Mouse (Mus musculus) cerebellum, adult 18-20 months (tissue): ENCODE measurements around the gene Sirt2.

Experiments
- DNase-seq, 2 experiments: peaks; one replicate each; pipeline ENCODE4 v3.0.0; 2021

Sirt2 gene

GRCm38 (mm10) chr7:28817957-28818356 lies 51.4 kb downstream of the Sirt2 start:
- no peak for DNase-seq

- DNase-seq = no peak
Measured at GRCm38 (mm10) chr7:28818436-28818835, 51.9 kb downstream of the Sirt2 start.

- DNase-seq = no peak
Measured at GRCm38 (mm10) chr7:28818861-28819452, 52.4 kb downstream of the Sirt2 start.

- no peak for DNase-seq
Measured at GRCm38 (mm10) chr7:28819571-28819970, 53.0 kb downstream of the Sirt2 start.

- DNase-seq = no peak
Measured at GRCm38 (mm10) chr7:28820358-28821260, 54.1 kb downstream of the Sirt2 start.

- peak; percentile 76 to 79 for DNase-seq
Measured at GRCm38 (mm10) chr7:28821261-28821831, 54.8 kb downstream of the Sirt2 start.

- DNase-seq = no peak
Measured at GRCm38 (mm10) chr7:28822556-28822955, 56.0 kb downstream of the Sirt2 start.

GRCm38 (mm10) chr7:28822993-28823903 lies 56.7 kb downstream of the Sirt2 start:
- no peak for DNase-seq

- no peak for DNase-seq
Measured at GRCm38 (mm10) chr7:28823932-28824331, 57.4 kb downstream of the Sirt2 start.

GRCm38 (mm10) chr7:28824941-28825685 lies 58.6 kb downstream of the Sirt2 start, which contains the start of gene Ech1:
Ech1 (plus strand) TSS chr7:28825217.
- peak; percentile 87 to 89 for DNase-seq

- DNase-seq = no peak
Measured at GRCm38 (mm10) chr7:28825686-28826401, 59.3 kb downstream of the Sirt2 start.

- DNase-seq = no peak
Measured at GRCm38 (mm10) chr7:28826402-28826772, 59.9 kb downstream of the Sirt2 start.

- peak in 1 of 2 experiments; percentile 47 for DNase-seq
Measured at GRCm38 (mm10) chr7:28827338-28827737, 60.8 kb downstream of the Sirt2 start.

- DNase-seq = no peak
Measured at GRCm38 (mm10) chr7:28829821-28830220, 63.3 kb downstream of the Sirt2 start.

- DNase-seq = no peak
Measured at GRCm38 (mm10) chr7:28830981-28831380, 64.4 kb downstream of the Sirt2 start.

- DNase-seq = no peak
Measured at GRCm38 (mm10) chr7:28831411-28832125, 65.0 kb downstream of the Sirt2 start.

- no peak for DNase-seq
Measured at GRCm38 (mm10) chr7:28832137-28832536, 65.6 kb downstream of the Sirt2 start.

- DNase-seq = no peak
Measured at GRCm38 (mm10) chr7:28833723-28834347, 67.3 kb downstream of the Sirt2 start, which contains the start of gene Lgals4. Lgals4 (plus strand) TSS chr7:28833854.

- no peak for DNase-seq
Measured at GRCm38 (mm10) chr7:28836936-28837335, 70.4 kb downstream of the Sirt2 start.
